Mouse (Mus musculus) liver, embryonic 14.5 days (tissue): ENCODE measurements around the gene Scrn1.

Source experiments
- CTCF ChIP-seq: IDR thresholded peaks from 2 replicates; pipeline ENCODE4 v1.5.1; 2016; ENCODE audit warnings: antibody characterized with exemption, low read depth, control low read depth
- EP300 ChIP-seq: IDR thresholded peaks from 2 replicates; pipeline ENCODE4 v1.6.1; 2016; ENCODE audit warnings: antibody characterized with exemption, low read depth

- TF ChIP-seq EP300 (no peak), CTCF (no peak)
These were observed 58.5 kb downstream of the Scrn1 start for GRCm38 (mm10) chr6:54507808-54508207.
